Mouse (Mus musculus) E14TG2a.4 (cell line): Measurements from ENCODE around the gene Anapc16.

Source experiments
- CTCF ChIP-seq: conservative IDR thresholded peaks from 2 replicates; pipeline ENCODE4 v1.5.1; 2014; ENCODE audit warnings: low read length
- NANOG ChIP-seq: IDR thresholded peaks from 2 replicates; pipeline ENCODE4 v1.6.1; 2014; ENCODE audit warnings: borderline replicate concordance, low read length, mixed read lengths

- TF ChIP-seq CTCF (no peak), NANOG (no peak)
Observed at GRCm38 (mm10) chr10:59980815-59981244, 22.1 kb downstream of the Anapc16 start.
